Mouse (Mus musculus) stomach, embryonic 16.5 days (tissue): ENCODE data around the gene Mpg. TPM values are rescaled to one million over a fixed set of nuclear protein-coding genes. Genes with fewer than 3 reads are reported as not detected.

Experiments used
- ATAC-seq: fragments of 200-750 bp; cut with Nextera tagmentation; 2 replicates; pipeline ENCODE4 v1.8.0; 2017; ENCODE audit warnings: moderate number of reproducible peaks, moderate TSS enrichment; ENCODE audit not compliant: insufficient read depth, low FRiP score
- H3K27ac ChIP-seq: fragments of 300-500 bp; sonication (generic); 2 replicates; pipeline ENCODE4 v1.5.1; 2014; ENCODE audit warnings: low read length
- H3K27me3 ChIP-seq: fragments of 300-500 bp; sonication (generic); 2 replicates; pipeline ENCODE4 v1.6.1; 2014; ENCODE audit warnings: low read length, control low read depth, mixed read lengths; ENCODE audit not compliant: control insufficient read depth, insufficient read depth
- H3K36me3 ChIP-seq: fragments of 300-500 bp; sonication (generic); 2 replicates; pipeline ENCODE4 v1.6.1; 2014; ENCODE audit warnings: low read length; ENCODE audit not compliant: control insufficient read depth, insufficient read depth
- H3K4me1 ChIP-seq: fragments of 300-500 bp; sonication (generic); 2 replicates; pipeline ENCODE4 v1.6.1; 2014; ENCODE audit warnings: low read length, control low read depth, mixed read lengths; ENCODE audit not compliant: control insufficient read depth, insufficient read depth
- H3K4me2 ChIP-seq: fragments of 300-500 bp; sonication (generic); 2 replicates; pipeline ENCODE4 v1.6.1; 2014; ENCODE audit warnings: low read depth, low read length, mixed read lengths
- H3K4me3 ChIP-seq: fragments of 300-500 bp; sonication (generic); replicated peaks from 2 replicates; pipeline ENCODE4 v1.5.1; 2014; ENCODE audit warnings: mild to moderate bottlenecking, low read length
- H3K9ac ChIP-seq: fragments of 300-500 bp; sonication (generic); 2 replicates; pipeline ENCODE4 v1.6.1; 2014; ENCODE audit warnings: low read length
- H3K9me3 ChIP-seq: fragments of 300-500 bp; sonication (generic); replicated peaks from 2 replicates; pipeline ENCODE4 v1.6.1; 2016; ENCODE audit warnings: low read length, control low read depth; ENCODE audit not compliant: control insufficient read depth
- WGBS: fragments of 180-500 bp; shearing (Covaris S2); extraction: QIAGEN DNeasy Blood & Tissue Kit; methylation state at CpG from one replicate; pipeline ENCODE4 v1.1.7; 2014; 5-methylcytosine and 5-hydroxymethylcytosine counted together
- polyA plus RNA-seq: library from polyadenylated mRNA; unstranded; fragments of >200 nt; fragmentation: Nextera tagmentation; extraction: Ambion mirVana; gene quantifications from 2 replicates; pipeline ENCODE4 v1.2.1, GENCODE M21; 2015

Gene Mpg
- polyA plus RNA-seq, 1 experiment from 2014 or later, result 32.6 TPM

GRCm38 (mm10) chr11:32256566-32256965 is 30.3 kb downstream of the Mpg start:
- Histone ChIP-seq H3K4me1 (no peaks in the 10 kb centered on the region), H3K9me3 (no peaks in the 10 kb centered on the region), H3K4me2 (no peak overlapping the region), H3K9ac (no peak overlapping the region; the same call in 1 of the 2 replicates), H3K4me3 (no peak overlapping the region), H3K27me3 (no peaks in the 10 kb centered on the region), H3K36me3 (0 out of 2 replicates have a peak, but pooled peaks cover 3% of the 10 kb centered on the region), H3K27ac (no peak overlapping the region)
- ATAC-seq, result no peak
- 86% methylated on average over 3 of the region's 3 CpGs for WGBS

- no peaks in the 10 kb centered on the region for H3K9me3 ChIP-seq
- 54% methylated on average over 10 of the region's 10 CpGs for WGBS
- H3K4me3 ChIP-seq, result no peak overlapping the region
- no peak overlapping the region for H3K27ac ChIP-seq
- H3K27me3 ChIP-seq, result no peaks in the 10 kb centered on the region
- ATAC-seq, result no peak
- H3K4me1 ChIP-seq, result peaks cover 13% of the 10 kb centered on the region; the same call in 1 of the 2 replicates
- no peak overlapping the region for H3K9ac ChIP-seq
- no peak overlapping the region for H3K4me2 ChIP-seq
- H3K36me3 ChIP-seq, result 0 out of 2 replicates have a peak, but pooled peaks cover 4% of the 10 kb centered on the region
Observed at GRCm38 (mm10) chr11:32262674-32263415, 36.5 kb downstream of the Mpg start.

GRCm38 (mm10) chr11:32265117-32265738 is 38.9 kb downstream of the Mpg start:
- Histone ChIP-seq H3K9me3 (no peaks in the 10 kb centered on the region), H3K4me2 (no peak overlapping the region), H3K36me3 (0 out of 2 replicates have a peak, but pooled peaks cover 4% of the 10 kb centered on the region), H3K27me3 (no peaks in the 10 kb centered on the region), H3K27ac (no peak overlapping the region), H3K9ac (no peak overlapping the region), H3K4me1 (peaks cover 16% of the 10 kb centered on the region; the same call in 1 of the 2 replicates), H3K4me3 (no peak overlapping the region)
- WGBS, result 92% methylated on average over 3 of the region's 3 CpGs
- ATAC-seq, result no peak

- peaks cover 16% of the 10 kb centered on the region; the same call in 1 of the 2 replicates for H3K4me1 ChIP-seq
- no peak overlapping the region for H3K9ac ChIP-seq
- H3K27ac ChIP-seq, result no peak overlapping the region
- ATAC-seq, result no peak
- H3K4me3 ChIP-seq, result no peak overlapping the region
- no peaks in the 10 kb centered on the region for H3K27me3 ChIP-seq
- H3K4me2 ChIP-seq, result no peak overlapping the region
- no peaks in the 10 kb centered on the region for H3K9me3 ChIP-seq
- H3K36me3 ChIP-seq, result 0 out of 2 replicates have a peak, but pooled peaks cover 4% of the 10 kb centered on the region
- WGBS, result 91% methylated on average over 6 of the region's 6 CpGs
Observed at GRCm38 (mm10) chr11:32266194-32266593, 39.9 kb downstream of the Mpg start.

- H3K27me3 ChIP-seq, result no peaks in the 10 kb centered on the region
- peak overlapping the region; percentile 54 for H3K4me3 ChIP-seq
- H3K4me1 ChIP-seq, result peaks cover 16% of the 10 kb centered on the region; the same call in 1 of the 2 replicates
- no peaks in the 10 kb centered on the region for H3K9me3 ChIP-seq
- WGBS, result 15% methylated on average over 6 of the region's 6 CpGs
- peak overlapping the region; percentile 78 for H3K9ac ChIP-seq
- peak overlapping the region; percentile 87 for H3K27ac ChIP-seq
- peak; percentile 0; the same call in 1 of the 2 replicates for ATAC-seq
- peak overlapping the region; percentile 61 for H3K4me2 ChIP-seq
- 0 out of 2 replicates have a peak, but pooled peaks cover 4% of the 10 kb centered on the region for H3K36me3 ChIP-seq
Observed at GRCm38 (mm10) chr11:32266776-32267175, 40.5 kb downstream of the Mpg start.

- Histone ChIP-seq H3K4me3 (peak within 1 kb of the TSS; percentile 54), H3K9me3 (no peaks in the 10 kb centered on the region), H3K4me1 (peaks cover 16% of the 10 kb centered on the region; the same call in 1 of the 2 replicates), H3K9ac (peak within 1 kb of the TSS; percentile 78), H3K36me3 (0 out of 2 replicates have a peak, but pooled peaks cover 4% of the 10 kb centered on the region), H3K4me2 (peak within 1 kb of the TSS; percentile 61), H3K27ac (peak within 1 kb of the TSS; percentile 87), H3K27me3 (no peaks in the 10 kb centered on the region)
- ATAC-seq, result peak; percentile 98
- 0% methylated on average over 54 of the region's 54 CpGs for WGBS
Observed at GRCm38 (mm10) chr11:32267188-32267884, 41.0 kb downstream of the Mpg start, which contains the start of gene Nprl3. Gene Nprl3, minus strand, starts transcription at chr11:32267707.

- no peaks in the 10 kb centered on the region for H3K27me3 ChIP-seq
- H3K27ac ChIP-seq, result peak overlapping the region; percentile 60
- no peaks in the 10 kb centered on the region for H3K9me3 ChIP-seq
- H3K4me3 ChIP-seq, result peak overlapping the region; percentile 54
- peaks cover 13% of the 10 kb centered on the region; the same call in 1 of the 2 replicates for H3K4me1 ChIP-seq
- H3K9ac ChIP-seq, result peak overlapping the region; percentile 78
- no peaks in the 10 kb centered on the region for H3K36me3 ChIP-seq
- peak overlapping the region; percentile 61 for H3K4me2 ChIP-seq
- no peak for ATAC-seq
- 29% methylated on average over 5 of the region's 5 CpGs for WGBS
Observed at GRCm38 (mm10) chr11:32267964-32268363, 41.7 kb downstream of the Mpg start.

- H3K4me1 ChIP-seq, result peaks cover 13% of the 10 kb centered on the region; the same call in 1 of the 2 replicates
- H3K27ac ChIP-seq, result no peak overlapping the region
- no peak overlapping the region for H3K4me2 ChIP-seq
- 73% methylated on average over 5 of the region's 5 CpGs for WGBS
- H3K9ac ChIP-seq, result no peak overlapping the region
- peak; percentile 63; the same call in 1 of the 2 replicates for ATAC-seq
- H3K27me3 ChIP-seq, result no peaks in the 10 kb centered on the region
- no peaks in the 10 kb centered on the region for H3K36me3 ChIP-seq
- no peak overlapping the region for H3K4me3 ChIP-seq
- H3K9me3 ChIP-seq, result no peaks in the 10 kb centered on the region
Observed at GRCm38 (mm10) chr11:32268952-32269351, 42.6 kb downstream of the Mpg start.
